Comparison of ENCODE assay signal across 9 mouse cellular contexts in the genomic region with DNA sequence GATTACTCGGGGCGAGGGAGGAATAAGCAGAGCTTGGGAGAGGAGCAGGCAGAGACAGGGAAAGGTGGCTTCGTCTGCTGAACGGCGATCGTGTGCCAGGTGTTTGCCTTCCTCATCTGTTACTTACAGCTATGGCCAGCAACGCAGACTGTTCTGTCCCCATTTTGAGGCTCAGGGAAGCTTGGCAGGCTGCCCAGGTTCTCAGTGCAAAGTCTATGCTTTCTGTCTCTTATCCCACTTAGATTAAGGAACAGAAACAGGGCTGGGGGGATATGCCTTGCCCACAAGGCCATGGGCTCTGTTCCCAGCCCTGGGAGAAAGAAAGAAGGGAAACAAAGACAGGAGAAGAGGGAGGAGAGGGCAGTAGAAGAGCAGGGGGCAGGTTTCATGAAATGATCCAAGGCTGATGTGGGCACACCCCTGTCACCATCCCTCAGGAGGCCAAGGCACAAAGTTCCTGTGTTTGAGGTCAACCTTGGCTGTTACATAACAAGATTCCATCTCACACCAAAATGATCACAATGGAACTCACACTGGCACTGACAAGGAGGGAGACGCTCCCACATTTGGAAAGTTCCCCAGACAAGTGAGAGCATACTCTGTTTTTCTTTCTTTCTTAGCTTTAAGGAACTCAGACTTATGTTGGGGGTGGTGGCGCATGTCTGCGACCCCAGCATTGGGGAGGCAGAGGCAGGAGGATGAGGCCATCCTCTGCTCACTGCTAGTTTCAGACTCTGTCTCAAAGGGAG.
A peak's percentile ranks its signal among the peaks of the same experiment; 100 is the strongest.
DNase-seq lines count a peak whose midpoint lies in the region; ATAC-seq and TF ChIP-seq lines count a peak whose summit lies in the region.
"Had no signal": no experiment of that assay in that cellular context is flagged by ENCODE, and none has a peak within 500 bp of the region (broad histone marks: within the 10 kb centered on the region; RNA-seq: fewer than 3 reads in every experiment).

No protein-coding gene starts in this region.

- WGBS in liver, embryonic 11.5 days, result 84% methylated on average over 10 of the region's 10 CpGs
- 50% methylated on average over 10 of the region's 10 CpGs for WGBS in lung, embryonic 14.5 days

- DNase-seq in liver, result peak; percentile 47
- DNase-seq in liver, embryonic 11.5 days (ENCODE audit: low spot score), result no peak
- peak; percentile 67 for DNase-seq in cerebellum, adult 9-11 months
- DNase-seq in heart, adult 9 months (ENCODE audit: low spot score in 2 of 2), result peak; percentile 35 to 44
- DNase-seq in kidney, postnatal 36 days, result peak; percentile 80 to 91
- peak; percentile 87 for DNase-seq in lung, embryonic 14.5 days
- peak; percentile 74 for DNase-seq in right cerebral cortex, postnatal 4 days
- DNase-seq in urinary bladder, adult 18-20 months (ENCODE audit: low spot score in 2 of 2), result no peak

- no peak overlapping the region for H3K4me3 ChIP-seq in liver, embryonic 11.5 days (ENCODE audit: low read depth, low read length)
- no peak overlapping the region for H3K4me3 ChIP-seq in lung, embryonic 14.5 days (ENCODE audit: low read depth, low read length)

- no peak overlapping the region for H3K9ac ChIP-seq in liver, embryonic 11.5 days (ENCODE audit: low read depth, low read length)
- no peak overlapping the region for H3K9ac ChIP-seq in lung, embryonic 14.5 days

- no peaks in the 10 kb centered on the region for H3K36me3 ChIP-seq in liver, embryonic 11.5 days (ENCODE audit: control insufficient read depth, insufficient read depth, low read length)
- no peaks in the 10 kb centered on the region for H3K36me3 ChIP-seq in lung, embryonic 14.5 days (ENCODE audit: insufficient read depth)

- H3K9me3 ChIP-seq in liver, embryonic 11.5 days (ENCODE audit: control insufficient read depth, low read length), result no peaks in the 10 kb centered on the region
- H3K9me3 ChIP-seq in lung, embryonic 14.5 days (ENCODE audit: low read depth, low read length), result no peaks in the 10 kb centered on the region

- no peaks in the 10 kb centered on the region for H3K27me3 ChIP-seq in liver, embryonic 11.5 days (replicated peaks; ENCODE audit: control insufficient read depth, insufficient read depth, low read length)
- no peaks in the 10 kb centered on the region for H3K27me3 ChIP-seq in lung, embryonic 14.5 days (ENCODE audit: insufficient read depth, low read length)
- H3K27me3 ChIP-seq: Patski had no signal

- ATAC-seq in liver, embryonic 11.5 days (replicated peaks; ENCODE audit: low FRiP score), result no peak
- ATAC-seq in lung, embryonic 14.5 days (ENCODE audit: insufficient read depth), result peak; percentile 63; the same call in 1 of the 2 replicates
- ATAC-seq: Patski had no signal

- no peaks in the 10 kb centered on the region for H3K4me1 ChIP-seq in liver, embryonic 11.5 days (replicated peaks; ENCODE audit: control insufficient read depth, insufficient read depth, low read length)
- peaks cover 6% of the 10 kb centered on the region for H3K4me1 ChIP-seq in lung, embryonic 14.5 days (ENCODE audit: insufficient read depth)

- H3K27ac ChIP-seq in liver, embryonic 11.5 days (ENCODE audit: low read depth, low read length), result no peak overlapping the region
- H3K27ac ChIP-seq in lung, embryonic 14.5 days (ENCODE audit: low read depth), result peak overlapping the region; percentile 6; the same call in 1 of the 2 replicates

- TF ChIP-seq CTCF in lung, embryonic 14.5 days (IDR thresholded peaks at IDR 0.05; ENCODE audit: low read depth), result no peak

- H3K4me2 ChIP-seq in liver, embryonic 11.5 days, result no peak overlapping the region
- no peak overlapping the region for H3K4me2 ChIP-seq in lung, embryonic 14.5 days

Comparison
In these comparisons a context has a peak if more than half of its experiments do, and no peak if none do; other contexts are left out.
1. DNase-seq: peak in liver (single experiment), cerebellum, adult 9-11 months (single experiment), heart, adult 9 months (2 of 2), kidney, postnatal 36 days (2 of 2), lung, embryonic 14.5 days (single experiment) and right cerebral cortex, postnatal 4 days (single experiment); none in liver, embryonic 11.5 days (single experiment) and urinary bladder, adult 18-20 months (0 of 2).